7 mouse cellular contexts compared by ENCODE assay signal in genomic region chr5:114772456-114773203, GRCm38 (mm10). TPM values are rescaled to one million over a fixed set of nuclear protein-coding genes. Genes with fewer than 3 reads are reported as not detected.
A peak's percentile ranks its signal among the peaks of the same experiment; 100 is the strongest.
DNase-seq lines count a peak whose midpoint lies in the region; ATAC-seq and TF ChIP-seq lines count a peak whose summit lies in the region.

No protein-coding gene starts in this region.

- ATAC-seq in G1E (ENCODE audit: extremely low read depth, insufficient number of reproducible peaks, low FRiP score, poor library complexity, severe bottlenecking) = no peak
- ATAC-seq in forebrain, embryonic 13.5 days = peak; percentile 47
- peak; percentile 50 for ATAC-seq in hindbrain, embryonic 13.5 days (ENCODE audit: low FRiP score)
- ATAC-seq in midbrain, postnatal 0 days (ENCODE audit: low FRiP score) = peak; percentile 44

- peak overlapping the region; percentile 98 for H3K27ac ChIP-seq in bone marrow, adult 2 months (ENCODE audit: control insufficient read depth, insufficient read depth, low read depth, low read length, poor library complexity)
- peak overlapping the region; percentile 93 for H3K27ac ChIP-seq in forebrain, embryonic 13.5 days
- peak overlapping the region; percentile 95 for H3K27ac ChIP-seq in hindbrain, embryonic 13.5 days
- H3K27ac ChIP-seq in liver, adult 2 months (replicated peaks; ENCODE audit: insufficient read depth, low read depth, low read length) = peak overlapping the region; percentile 71
- peak overlapping the region; percentile 88 for H3K27ac ChIP-seq in midbrain, postnatal 0 days (ENCODE audit: low read depth, low read length)

- H3K4me3 ChIP-seq in G1E (ENCODE audit: low read depth, low read length) = peak overlapping the region; percentile 98
- peak overlapping the region; percentile 88 for H3K4me3 ChIP-seq in bone marrow, adult 2 months (replicated peaks; ENCODE audit: control insufficient read depth, low read depth, low read length)
- H3K4me3 ChIP-seq in forebrain, embryonic 13.5 days = peak overlapping the region; percentile 98
- peak overlapping the region; percentile 99 for H3K4me3 ChIP-seq in hindbrain, embryonic 13.5 days
- H3K4me3 ChIP-seq in liver, adult 2 months (ENCODE audit: insufficient read depth, low read depth, low read length) = peak overlapping the region; percentile 99
- peak overlapping the region; percentile 99 for H3K4me3 ChIP-seq in midbrain, postnatal 0 days (ENCODE audit: low read depth, low read length)

- H3K9ac ChIP-seq in forebrain, embryonic 13.5 days = peak overlapping the region; percentile 97
- H3K9ac ChIP-seq in hindbrain, embryonic 13.5 days = peak overlapping the region; percentile 99
- peak overlapping the region; percentile 100 for H3K9ac ChIP-seq in liver, adult 2 months (ENCODE audit: low read depth, low read length)
- peak overlapping the region; percentile 99 for H3K9ac ChIP-seq in midbrain, postnatal 0 days (replicated peaks; ENCODE audit: low read length, poor library complexity, severe bottlenecking)

- no peaks in the 10 kb centered on the region for H3K9me3 ChIP-seq in G1E (replicated peaks)
- no peaks in the 10 kb centered on the region for H3K9me3 ChIP-seq in forebrain, embryonic 13.5 days (replicated peaks)
- no peaks in the 10 kb centered on the region for H3K9me3 ChIP-seq in hindbrain, embryonic 13.5 days
- H3K9me3 ChIP-seq in midbrain, postnatal 0 days (ENCODE audit: low read length) = no peaks in the 10 kb centered on the region

- peaks cover 58% of the 10 kb centered on the region for H3K4me1 ChIP-seq in G1E (ENCODE audit: insufficient read depth, low read depth, low read length)
- H3K4me1 ChIP-seq in bone marrow, adult 2 months (ENCODE audit: control insufficient read depth, insufficient read depth, low read length) = peaks cover 5% of the 10 kb centered on the region
- H3K4me1 ChIP-seq in forebrain, embryonic 13.5 days = peaks cover 47% of the 10 kb centered on the region
- H3K4me1 ChIP-seq in hindbrain, embryonic 13.5 days (replicated peaks) = peaks cover 49% of the 10 kb centered on the region
- peaks cover 10% of the 10 kb centered on the region for H3K4me1 ChIP-seq in liver, adult 2 months (ENCODE audit: control insufficient read depth, insufficient read depth, low read length)
- peaks cover 16% of the 10 kb centered on the region for H3K4me1 ChIP-seq in midbrain, postnatal 0 days (ENCODE audit: insufficient read depth, low read length)

- no peak for TF ChIP-seq POLR2A in bone marrow, adult 2 months (IDR thresholded peaks at IDR 0.05; ENCODE audit: borderline replicate concordance, control insufficient read depth, low read depth, low read length)
- no peak for TF ChIP-seq POLR2A in liver, adult 2 months (IDR thresholded peaks at IDR 0.05; ENCODE audit: extremely low read depth, insufficient read depth, low read length)

- no peaks in the 10 kb centered on the region for H3K27me3 ChIP-seq in G1E (ENCODE audit: insufficient read depth, low read length)
- H3K27me3 ChIP-seq in forebrain, embryonic 13.5 days = no peaks in the 10 kb centered on the region
- no peaks in the 10 kb centered on the region for H3K27me3 ChIP-seq in hindbrain, embryonic 13.5 days
- H3K27me3 ChIP-seq in liver, adult 2 months (ENCODE audit: control insufficient read depth, insufficient read depth, low read length) = no peaks in the 10 kb centered on the region
- H3K27me3 ChIP-seq in midbrain, postnatal 0 days (ENCODE audit: insufficient read depth, low read length) = no peaks in the 10 kb centered on the region

- WGBS in bone marrow, adult 2 months = under 1% methylated on average over 54 of the region's 57 CpGs
- under 1% methylated on average over 26 of the region's 57 CpGs for WGBS in forebrain, embryonic 13.5 days
- 2% methylated on average over 38 of the region's 57 CpGs for WGBS in hindbrain, embryonic 13.5 days
- 1% methylated on average over 44 of the region's 57 CpGs for WGBS in liver, adult 2 months
- WGBS in midbrain, postnatal 0 days = under 1% methylated on average over 35 of the region's 57 CpGs

- H3K36me3 ChIP-seq in G1E (replicated peaks) = peaks cover 48% of the 10 kb centered on the region
- no peaks in the 10 kb centered on the region for H3K36me3 ChIP-seq in forebrain, embryonic 13.5 days (ENCODE audit: poor library complexity, severe bottlenecking)
- H3K36me3 ChIP-seq in hindbrain, embryonic 13.5 days = no peaks in the 10 kb centered on the region
- H3K36me3 ChIP-seq in liver, adult 2 months (ENCODE audit: control insufficient read depth, insufficient read depth, low read length) = no peaks in the 10 kb centered on the region
- H3K36me3 ChIP-seq in midbrain, postnatal 0 days (ENCODE audit: insufficient read depth, low read length) = no peaks in the 10 kb centered on the region

- peak; percentile 43 for DNase-seq in G1E (ENCODE audit: low spot score)
- DNase-seq in liver, adult 2 months (ENCODE audit: extremely low read depth, low read depth, low spot score) = peak; percentile 42
- DNase-seq in midbrain, postnatal 0 days (ENCODE audit: low spot score) = peak; percentile 26
- DNase-seq in thymus, postnatal 10 days (ENCODE audit: low spot score in 2 of 2) = peak; percentile 76 to 81

- no peak for TF ChIP-seq CTCF in G1E (IDR thresholded peaks at IDR 0.05; ENCODE audit: low read depth, low read length)
- no peak for TF ChIP-seq CTCF in bone marrow, adult 2 months (IDR thresholded peaks at IDR 0.05; ENCODE audit: control insufficient read depth, insufficient read depth, low read length)
- no peak for TF ChIP-seq CTCF in liver, adult 2 months (IDR thresholded peaks at IDR 0.05; ENCODE audit: low read depth, low read length)
- no peak for TF ChIP-seq CTCF in midbrain, postnatal 0 days (IDR thresholded peaks at IDR 0.05)

- H3K79me2 ChIP-seq in liver, adult 2 months (ENCODE audit: control insufficient read depth, insufficient read depth, low read length) = peaks cover 56% of the 10 kb centered on the region

- H3K4me2 ChIP-seq in forebrain, embryonic 13.5 days = peak overlapping the region; percentile 88
- H3K4me2 ChIP-seq in hindbrain, embryonic 13.5 days = peak overlapping the region; percentile 85
- peak overlapping the region; percentile 84 for H3K4me2 ChIP-seq in midbrain, postnatal 0 days (ENCODE audit: low read depth, low read length, poor library complexity, severe bottlenecking)

RNA-seq across cellular contexts. Expression of gene Ankrd13a, which starts 1.8 kb away (rescaled TPM):
- 779 and 780 TPM in 2 replicates for total RNA-seq in G1E (2014; fragmentation: Nextera tagmentation)
- total RNA-seq in G1E (2017) = 554 and 576 TPM in 2 replicates
- 737 and 869 TPM in 2 replicates for polyA plus RNA-seq in G1E (2012)
- 60.5 and 99.2 TPM in 2 replicates for polyA plus RNA-seq in bone marrow, adult 2 months (2011; ENCODE audit: insufficient read depth, insufficient read length, low replicate concordance, missing spikeins)
- 26.8 and 30.0 TPM in 2 replicates for polyA plus RNA-seq in forebrain, embryonic 13.5 days (2015; fragmentation: Nextera tagmentation; extraction: Ambion mirVana)
- polyA plus RNA-seq in hindbrain, embryonic 13.5 days (2015; fragmentation: Nextera tagmentation; extraction: Ambion mirVana) = 37.5 and 39.6 TPM in 2 replicates
- 11.4 and 14.7 TPM in 2 replicates for total RNA-seq in liver, adult 2 months (2014; rRNA removed)
- 15.9 and 19.1 TPM in 2 replicates for polyA plus RNA-seq in liver, adult 2 months (2012; rRNA removed)
- total RNA-seq in midbrain, postnatal 0 days (2014; rRNA removed) = 39.3 and 47.3 TPM in 2 replicates
- 22.4 and 24.9 TPM in 2 replicates for polyA plus RNA-seq in midbrain, postnatal 0 days (2015; fragmentation: Nextera tagmentation; extraction: Ambion mirVana)

RNA-seq across cellular contexts. Expression of gene Git2, which starts 2.7 kb away (rescaled TPM):
- total RNA-seq in G1E (2014; fragmentation: Nextera tagmentation) (213 and 227 TPM in 2 replicates), G1E (2017) (101 and 104 TPM in 2 replicates)
- polyA plus RNA-seq in G1E (2012) = 201 and 245 TPM in 2 replicates
- 33.6 and 52.4 TPM in 2 replicates for polyA plus RNA-seq in bone marrow, adult 2 months (2011; ENCODE audit: insufficient read depth, insufficient read length, low replicate concordance, missing spikeins)
- 41.2 and 45.3 TPM in 2 replicates for polyA plus RNA-seq in forebrain, embryonic 13.5 days (2015; fragmentation: Nextera tagmentation; extraction: Ambion mirVana)
- polyA plus RNA-seq in hindbrain, embryonic 13.5 days (2015; fragmentation: Nextera tagmentation; extraction: Ambion mirVana) = 45.4 and 49.7 TPM in 2 replicates
- 11.0 and 13.2 TPM in 2 replicates for total RNA-seq in liver, adult 2 months (2014; rRNA removed)
- 11.1 and 11.8 TPM in 2 replicates for polyA plus RNA-seq in liver, adult 2 months (2012; rRNA removed)
- total RNA-seq in midbrain, postnatal 0 days (2014; rRNA removed) = 41.8 and 45.1 TPM in 2 replicates
- 25.5 and 33.8 TPM in 2 replicates for polyA plus RNA-seq in midbrain, postnatal 0 days (2015; fragmentation: Nextera tagmentation; extraction: Ambion mirVana)

RNA-seq across cellular contexts. Expression of gene 1500011B03Rik, which starts 50.6 kb away (rescaled TPM):
- total RNA-seq in G1E (2014; fragmentation: Nextera tagmentation) (10.8 and 12.0 TPM in 2 replicates), G1E (2017) (1.9 and 2.0 TPM in 2 replicates)
- polyA plus RNA-seq in G1E (2012) = 0.45 and 0.94 TPM in 2 replicates
- 16.9 and 25.3 TPM in 2 replicates for polyA plus RNA-seq in bone marrow, adult 2 months (2011; ENCODE audit: insufficient read depth, insufficient read length, low replicate concordance, missing spikeins)
- polyA plus RNA-seq in forebrain, embryonic 13.5 days (2015; fragmentation: Nextera tagmentation; extraction: Ambion mirVana) = 184 and 195 TPM in 2 replicates
- polyA plus RNA-seq in hindbrain, embryonic 13.5 days (2015; fragmentation: Nextera tagmentation; extraction: Ambion mirVana) = 261 and 279 TPM in 2 replicates
- total RNA-seq in liver, adult 2 months (2014; rRNA removed) = 2.0 and 2.1 TPM in 2 replicates
- 4.2 and 7.2 TPM in 2 replicates for polyA plus RNA-seq in liver, adult 2 months (2012; rRNA removed)
- 299 and 345 TPM in 2 replicates for total RNA-seq in midbrain, postnatal 0 days (2014; rRNA removed)
- 372 and 393 TPM in 2 replicates for polyA plus RNA-seq in midbrain, postnatal 0 days (2015; fragmentation: Nextera tagmentation; extraction: Ambion mirVana)

Comparison
In these comparisons a context has a peak if more than half of its experiments do, and no peak if none do; other contexts are left out.
1. DNase-seq: peak in every context shown above with its lines; median percentile 78 in thymus, postnatal 10 days; 43 in G1E; 42 in liver, adult 2 months; 26 in midbrain, postnatal 0 days.